ENCODE assay signal across 8 mouse cellular contexts in the genomic region with DNA sequence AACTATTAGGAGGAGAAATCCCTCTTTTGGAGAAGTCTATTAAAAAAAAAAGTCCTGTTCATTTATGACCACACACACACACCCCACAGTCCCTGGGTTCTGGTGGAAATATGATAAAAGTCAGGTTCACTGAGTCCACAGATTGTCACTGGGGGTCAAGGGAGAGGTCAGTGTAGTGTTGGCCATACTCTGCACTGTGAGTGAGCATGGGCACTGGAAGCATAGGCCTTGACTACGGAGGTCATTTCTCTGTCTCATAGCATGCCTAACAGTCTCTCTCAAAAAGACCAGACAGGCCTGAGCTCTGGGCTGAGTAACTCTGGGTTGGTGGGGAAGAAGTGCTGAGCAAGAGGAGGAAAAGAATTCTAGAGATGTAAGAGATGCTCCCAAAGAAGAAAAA. TPM values are rescaled to one million over a fixed set of nuclear protein-coding genes. Genes with fewer than 3 reads are reported as not detected.
DNase-seq lines count a peak whose midpoint lies in the region; ATAC-seq and TF ChIP-seq lines count a peak whose summit lies in the region.

No protein-coding gene starts in this region.

- no peak for DNase-seq in lung, adult 2 months
- no peak for DNase-seq in forebrain, embryonic 11.5 days (ENCODE audit: low spot score)
- DNase-seq in gastrocnemius, adult 2 months = no peak
- no peak for DNase-seq in cerebellum, adult 11 months
- no peak for DNase-seq in heart, postnatal 36 days

- no peak for TF ChIP-seq CTCF in lung, adult 2 months (IDR thresholded peaks at IDR 0.05; ENCODE audit: insufficient read depth, low read length)
- TF ChIP-seq CTCF in gastrocnemius, adult 2 months (IDR thresholded peaks at IDR 0.05) = no peak

- no peaks in the 10 kb centered on the region for H3K27me3 ChIP-seq in lung, embryonic 15.5 days
- no peaks in the 10 kb centered on the region for H3K27me3 ChIP-seq in forebrain, embryonic 11.5 days (ENCODE audit: control insufficient read depth, insufficient read depth, low read length)
- H3K27me3 ChIP-seq in limb, embryonic 15.5 days = no peaks in the 10 kb centered on the region
- no peaks in the 10 kb centered on the region for H3K27me3 ChIP-seq in stomach, embryonic 16.5 days (ENCODE audit: control insufficient read depth, insufficient read depth, low read length)

- no peaks in the 10 kb centered on the region for H3K9me3 ChIP-seq in lung, embryonic 15.5 days
- no peaks in the 10 kb centered on the region for H3K9me3 ChIP-seq in forebrain, embryonic 11.5 days (ENCODE audit: control insufficient read depth, low read length)
- H3K9me3 ChIP-seq in limb, embryonic 15.5 days = no peaks in the 10 kb centered on the region
- H3K9me3 ChIP-seq in stomach, embryonic 16.5 days (replicated peaks; ENCODE audit: control insufficient read depth, low read length) = no peaks in the 10 kb centered on the region

- intact Hi-C loops in gastrocnemius, adult 2 months (cut with DNase I) = loop anchor here (5.0 kb wide), 1 partner anchor 76 kb away; no protein-coding TSS in a partner anchor
- intact Hi-C loops in heart, postnatal 36 days (cut with DNase I) = loop anchor here (1.0 to 10.0 kb wide), 2 partner anchors 137 to 331 kb away; partner anchors contain the start of gene Kdm7a

- H3K9ac ChIP-seq in lung, embryonic 15.5 days = no peak overlapping the region
- 0 out of 2 replicates have a peak overlapping the region, but pooled peaks have one; percentile 1 for H3K9ac ChIP-seq in forebrain, embryonic 11.5 days (ENCODE audit: low read length)
- no peak overlapping the region for H3K9ac ChIP-seq in limb, embryonic 15.5 days
- peak overlapping the region; percentile 60 for H3K9ac ChIP-seq in stomach, embryonic 16.5 days (ENCODE audit: low read length)

- no peak for TF ChIP-seq POLR2A in lung, adult 2 months (IDR thresholded peaks at IDR 0.05; ENCODE audit: borderline replicate concordance, extremely low read depth, low read depth, low read length)

- H3K36me3 ChIP-seq in lung, embryonic 15.5 days = no peaks in the 10 kb centered on the region; the same call in 1 of the 2 replicates
- H3K36me3 ChIP-seq in forebrain, embryonic 11.5 days (ENCODE audit: control insufficient read depth, insufficient read depth, low read length) = no peaks in the 10 kb centered on the region
- no peaks in the 10 kb centered on the region for H3K36me3 ChIP-seq in limb, embryonic 15.5 days
- no peaks in the 10 kb centered on the region for H3K36me3 ChIP-seq in stomach, embryonic 16.5 days (ENCODE audit: control insufficient read depth, insufficient read depth, low read length)

- peaks cover 24% of the 10 kb centered on the region for H3K4me1 ChIP-seq in lung, embryonic 15.5 days
- H3K4me1 ChIP-seq in lung, adult 2 months (ENCODE audit: control insufficient read depth, insufficient read depth, low read length) = peaks cover 8% of the 10 kb centered on the region
- H3K4me1 ChIP-seq in forebrain, embryonic 11.5 days (replicated peaks; ENCODE audit: control insufficient read depth, insufficient read depth, low read length) = peaks cover 19% of the 10 kb centered on the region
- H3K4me1 ChIP-seq in limb, embryonic 15.5 days = peaks cover 12% of the 10 kb centered on the region
- H3K4me1 ChIP-seq in stomach, embryonic 16.5 days (ENCODE audit: control insufficient read depth, insufficient read depth, low read length) = peaks cover 24% of the 10 kb centered on the region

- ATAC-seq in lung, embryonic 15.5 days (ENCODE audit: borderline replicate concordance, extremely low read depth, low FRiP score, low TSS enrichment) = no peak
- ATAC-seq in forebrain, embryonic 11.5 days (replicated peaks; ENCODE audit: low FRiP score) = no peak
- no peak for ATAC-seq in limb, embryonic 15.5 days (ENCODE audit: insufficient number of reproducible peaks, low FRiP score, low TSS enrichment, low read depth)
- no peak for ATAC-seq in stomach, embryonic 16.5 days (ENCODE audit: insufficient read depth, low FRiP score)

- no peak overlapping the region; the same call in 1 of the 2 replicates for H3K4me3 ChIP-seq in lung, embryonic 15.5 days
- H3K4me3 ChIP-seq in lung, adult 2 months (replicated peaks; ENCODE audit: extremely low read depth, low read depth, low read length) = no peak overlapping the region
- H3K4me3 ChIP-seq in forebrain, embryonic 11.5 days (ENCODE audit: low read depth, low read length) = peak overlapping the region; percentile 99; the same call in 1 of the 2 replicates
- H3K4me3 ChIP-seq in limb, embryonic 15.5 days = no peak overlapping the region
- H3K4me3 ChIP-seq in stomach, embryonic 16.5 days (replicated peaks; ENCODE audit: low read length) = peak overlapping the region; percentile 99
- no peak overlapping the region for H3K4me3 ChIP-seq in gastrocnemius, adult 2 months

- WGBS in lung, embryonic 15.5 days = 54% methylated on average over 1 of the region's 1 CpGs
- 46% methylated on average over 1 of the region's 1 CpGs for WGBS in lung, adult 2 months
- 69% methylated on average over 1 of the region's 1 CpGs for WGBS in forebrain, embryonic 11.5 days
- 82% methylated on average over 1 of the region's 1 CpGs for WGBS in limb, embryonic 15.5 days
- 61% methylated on average over 1 of the region's 1 CpGs for WGBS in stomach, embryonic 16.5 days

- no peak overlapping the region for H3K27ac ChIP-seq in lung, embryonic 15.5 days
- no peak overlapping the region for H3K27ac ChIP-seq in forebrain, embryonic 11.5 days (ENCODE audit: low read depth, low read length)
- H3K27ac ChIP-seq in limb, embryonic 15.5 days = no peak overlapping the region
- H3K27ac ChIP-seq in stomach, embryonic 16.5 days (ENCODE audit: low read length) = peak overlapping the region; percentile 31; the same call in 1 of the 2 replicates
- no peak overlapping the region for H3K27ac ChIP-seq in gastrocnemius, adult 2 months

- peak overlapping the region; percentile 56 for H3K4me2 ChIP-seq in lung, embryonic 15.5 days
- peak overlapping the region; percentile 48 for H3K4me2 ChIP-seq in forebrain, embryonic 11.5 days (ENCODE audit: low read depth, low read length, severe bottlenecking)
- peak overlapping the region; percentile 72; the same call in 1 of the 2 replicates for H3K4me2 ChIP-seq in limb, embryonic 15.5 days
- peak overlapping the region; percentile 62 for H3K4me2 ChIP-seq in stomach, embryonic 16.5 days (ENCODE audit: low read depth, low read length)

RNA-seq across cellular contexts. Expression of gene Tbxas1, which starts 1.9 kb away (rescaled TPM):
- polyA plus RNA-seq in lung, embryonic 15.5 days (2015; fragmentation: Nextera tagmentation; extraction: Ambion mirVana) = 2.5 and 3.4 TPM in 2 replicates
- 7.3 and 9.1 TPM in 2 replicates for polyA plus RNA-seq in lung, adult 2 months (2012; rRNA removed)
- 1.4 and 1.5 TPM in 2 replicates for polyA plus RNA-seq in forebrain, embryonic 11.5 days (2014; fragmentation: Nextera tagmentation; extraction: Ambion mirVana)
- polyA plus RNA-seq in limb, embryonic 15.5 days (2015; fragmentation: Nextera tagmentation; extraction: Ambion mirVana) = 3.2 and 3.5 TPM in 2 replicates
- 4.4 TPM in 2 replicates for polyA plus RNA-seq in stomach, embryonic 16.5 days (2015; fragmentation: Nextera tagmentation; extraction: Ambion mirVana)
- under 1 TPM; 0.64 to 0.79 TPM for total RNA-seq in gastrocnemius, adult 2 months (2021)
- 1 to 10 TPM; 2.1 TPM for total RNA-seq in heart, postnatal 36 days (2021)

RNA-seq across cellular contexts. Expression of gene Hipk2, which starts 2.6 kb away (rescaled TPM):
- polyA plus RNA-seq in lung, embryonic 15.5 days (2015; fragmentation: Nextera tagmentation; extraction: Ambion mirVana) = 18.0 and 21.8 TPM in 2 replicates
- polyA plus RNA-seq in lung, adult 2 months (2012; rRNA removed) = 54.8 and 56.1 TPM in 2 replicates
- 31.0 and 33.5 TPM in 2 replicates for polyA plus RNA-seq in forebrain, embryonic 11.5 days (2014; fragmentation: Nextera tagmentation; extraction: Ambion mirVana)
- 12.9 and 13.9 TPM in 2 replicates for polyA plus RNA-seq in limb, embryonic 15.5 days (2015; fragmentation: Nextera tagmentation; extraction: Ambion mirVana)
- polyA plus RNA-seq in stomach, embryonic 16.5 days (2015; fragmentation: Nextera tagmentation; extraction: Ambion mirVana) = 21.5 and 21.6 TPM in 2 replicates
- 100 to 1,000 TPM in 1 of 2 experiments, 10 to 100 TPM in 1; 56.2 to 120 TPM for total RNA-seq in gastrocnemius, adult 2 months (2021)
- 100 to 1,000 TPM in 1 of 2 experiments, 10 to 100 TPM in 1; 92.1 to 101 TPM for total RNA-seq in heart, postnatal 36 days (2021)

Comparison
In these comparisons a context has a peak if more than half of its experiments do, and no peak if none do; other contexts are left out.
1. H3K4me3 ChIP-seq: peak in forebrain, embryonic 11.5 days (single experiment) and stomach, embryonic 16.5 days (single experiment); none in lung, embryonic 15.5 days (single experiment), lung, adult 2 months (single experiment), limb, embryonic 15.5 days (single experiment) and gastrocnemius, adult 2 months (single experiment).
2. H3K9ac ChIP-seq: peak in forebrain, embryonic 11.5 days (single experiment) and stomach, embryonic 16.5 days (single experiment); none in lung, embryonic 15.5 days (single experiment) and limb, embryonic 15.5 days (single experiment).
3. Peak in every context shown above with its lines, with median percentiles within 50 percentile points of each other: H3K4me2 ChIP-seq.